Mouse (Mus musculus) limb, embryonic 14.5 days (tissue): ENCODE measurements around the gene Ccdc63. TPM values are rescaled to one million over a fixed set of nuclear protein-coding genes. Genes with fewer than 3 reads are reported as not detected.
A peak's percentile ranks its signal among the peaks of the same experiment; 100 is the strongest.

Experiments
- ATAC-seq: fragments of 200-750 bp; cut with Nextera tagmentation; 2 replicates; pipeline ENCODE4 v1.8.0; 2017; ENCODE audit warnings: low read depth, moderate number of reproducible peaks, moderate TSS enrichment; ENCODE audit not compliant: low FRiP score
- DNase-seq: peaks from one replicate; pipeline ENCODE4 v3.0.0-alpha.2; 2015; ENCODE audit warnings: low spot score
- H3K27ac ChIP-seq: fragments of 300-500 bp; sonication (generic); replicated peaks from 2 replicates; pipeline ENCODE4 v1.5.1; 2014; ENCODE audit warnings: low read depth, mild to moderate bottlenecking, low read length, moderate library complexity, mixed read lengths
- H3K27me3 ChIP-seq: fragments of 300-500 bp; sonication (generic); 2 replicates; pipeline ENCODE4 v1.6.1; 2014; ENCODE audit warnings: low read length, mixed read lengths; ENCODE audit not compliant: control insufficient read depth, insufficient read depth
- H3K36me3 ChIP-seq: fragments of 300-500 bp; sonication (generic); 2 replicates; pipeline ENCODE4 v1.6.1; 2014; ENCODE audit warnings: mild to moderate bottlenecking, low read length, moderate library complexity, mixed read lengths; ENCODE audit not compliant: control insufficient read depth, insufficient read depth
- H3K4me1 ChIP-seq: fragments of 300-500 bp; sonication (generic); 2 replicates; pipeline ENCODE4 v1.6.1; 2014; ENCODE audit warnings: antibody characterized with exemption, low read length, mixed read lengths; ENCODE audit not compliant: control insufficient read depth, insufficient read depth
- H3K4me2 ChIP-seq: fragments of 300-500 bp; sonication (generic); replicated peaks from 2 replicates; pipeline ENCODE4 v1.6.1; 2014; ENCODE audit warnings: low read depth, mild to moderate bottlenecking, low read length, moderate library complexity; ENCODE audit not compliant: severe bottlenecking
- H3K4me3 ChIP-seq: fragments of 300-500 bp; sonication (generic); replicated peaks from 2 replicates; pipeline ENCODE4 v1.5.1; 2014; ENCODE audit warnings: low read length
- H3K9ac ChIP-seq: fragments of 300-500 bp; sonication (generic); 2 replicates; pipeline ENCODE4 v1.6.1; 2014; ENCODE audit warnings: mild to moderate bottlenecking, low read depth, low read length, moderate library complexity; ENCODE audit not compliant: severe bottlenecking
- H3K9me3 ChIP-seq: fragments of 300-500 bp; sonication (generic); 2 replicates; pipeline ENCODE4 v1.6.1; 2016; ENCODE audit warnings: low read length; ENCODE audit not compliant: control insufficient read depth
- POLR2A ChIP-seq: fragments of 200-500 bp; IDR thresholded peaks from 2 replicates; pipeline ENCODE4 v1.8.0; 2012; ENCODE audit warnings: inconsistent platforms, mild to moderate bottlenecking, moderate library complexity, borderline replicate concordance; ENCODE audit not compliant: insufficient read depth, insufficient read length; ENCODE audit errors: extremely low read depth
- WGBS: fragments of 180-500 bp; shearing (Covaris S2); extraction: QIAGEN DNeasy Blood & Tissue Kit; methylation state at CpG from one replicate; pipeline ENCODE4 v1.1.7; 2014; 5-methylcytosine and 5-hydroxymethylcytosine counted together
- polyA plus RNA-seq, 2 experiments: library from polyadenylated mRNA; depleted of rRNA in 1 of 2; stranded (reverse) in 1 of 2; unstranded in 1 of 2; fragments of >200 nt; fragmentation: Nextera tagmentation in 1 of 2; extraction: Ambion mirVana in 1 of 2; gene quantifications; 2 replicates each; pipeline versions ENCODE4 v1.2.1 to v1.2.3; 2012 to 2014

Ccdc63 gene
- polyA plus RNA-seq, 2 experiments, result 0.21 TPM; not detected in 1

DNA sequence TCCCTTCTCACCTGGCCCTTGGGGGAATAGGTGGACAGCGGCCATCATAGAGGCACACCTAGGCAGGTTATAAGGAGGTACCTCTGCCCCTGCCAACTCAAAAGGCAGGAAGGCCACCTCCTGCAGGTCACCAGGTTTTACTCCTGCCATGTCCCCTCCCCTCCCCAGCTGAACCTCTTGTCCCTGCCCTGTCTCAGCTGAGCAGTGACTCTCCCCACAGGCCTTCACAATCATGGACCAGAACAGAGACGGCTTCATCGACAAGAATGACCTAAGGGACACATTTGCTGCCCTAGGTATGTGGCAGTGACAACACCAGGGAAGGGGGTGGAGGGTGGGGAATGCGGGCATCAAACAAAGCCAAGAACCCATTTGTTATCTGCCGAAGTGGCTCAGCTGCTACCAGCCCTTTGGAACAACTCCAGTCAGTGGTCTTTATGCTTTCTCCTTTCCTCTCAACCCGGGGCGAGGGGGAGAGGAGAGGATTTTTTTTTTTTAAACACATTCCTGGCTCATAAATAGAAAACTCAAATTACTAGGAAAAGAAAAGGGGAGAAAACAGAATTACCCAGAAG lies 38.1 kb downstream of the Ccdc63 start:
- Histone ChIP-seq H3K4me2 (0 out of 2 replicates have a peak overlapping the region, but pooled peaks have one; percentile 24), H3K36me3 (no peaks in the 10 kb centered on the region), H3K4me1 (peaks cover 4% of the 10 kb centered on the region; the same call in 1 of the 2 replicates), H3K9ac (no peak overlapping the region), H3K27me3 (peaks cover 5% of the 10 kb centered on the region; the same call in 1 of the 2 replicates), H3K4me3 (no peak overlapping the region), H3K27ac (no peak overlapping the region), H3K9me3 (no peaks in the 10 kb centered on the region)
- no peak for ATAC-seq
- TF ChIP-seq POLR2A, result no peak
- WGBS, result 25% methylated on average over 7 of the region's 7 CpGs
- DNase-seq, result no peak

- no peaks in the 10 kb centered on the region for H3K27me3 ChIP-seq
- no peak for TF ChIP-seq POLR2A
- 81% methylated on average over 10 of the region's 10 CpGs for WGBS
- H3K4me3 ChIP-seq, result no peak overlapping the region
- H3K4me1 ChIP-seq, result no peaks in the 10 kb centered on the region
- no peak for ATAC-seq
- no peak for DNase-seq
- H3K9me3 ChIP-seq, result no peaks in the 10 kb centered on the region
- no peak overlapping the region for H3K4me2 ChIP-seq
- no peak overlapping the region for H3K27ac ChIP-seq
- no peak overlapping the region for H3K9ac ChIP-seq
- H3K36me3 ChIP-seq, result no peaks in the 10 kb centered on the region
These were observed 46.2 kb downstream of the Ccdc63 start for GRCm38 (mm10) chr5:122094439-122094838.

DNA sequence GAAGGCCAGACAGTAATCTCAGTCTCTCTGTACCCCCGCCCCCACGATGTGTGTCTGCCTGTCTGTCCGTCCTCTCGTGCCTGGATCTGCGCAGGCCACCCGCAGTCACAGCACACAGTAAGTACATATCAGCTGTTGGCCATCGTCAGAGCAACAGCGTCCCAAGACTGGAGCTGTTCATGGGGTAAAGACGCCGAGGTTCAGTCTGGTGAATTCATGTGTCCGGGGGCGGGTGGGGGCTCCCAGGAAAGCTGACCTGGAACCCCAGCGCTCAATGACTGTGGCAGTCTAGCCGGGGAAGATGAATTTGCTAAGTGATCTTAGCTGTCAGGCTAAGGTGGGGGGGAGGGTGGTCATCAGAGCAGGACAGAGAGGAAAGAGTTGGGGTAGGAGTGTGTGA lies 46.9 kb downstream of the Ccdc63 start:
- ATAC-seq, result no peak
- no peak overlapping the region for H3K4me2 ChIP-seq
- no peak for TF ChIP-seq POLR2A

DNA sequence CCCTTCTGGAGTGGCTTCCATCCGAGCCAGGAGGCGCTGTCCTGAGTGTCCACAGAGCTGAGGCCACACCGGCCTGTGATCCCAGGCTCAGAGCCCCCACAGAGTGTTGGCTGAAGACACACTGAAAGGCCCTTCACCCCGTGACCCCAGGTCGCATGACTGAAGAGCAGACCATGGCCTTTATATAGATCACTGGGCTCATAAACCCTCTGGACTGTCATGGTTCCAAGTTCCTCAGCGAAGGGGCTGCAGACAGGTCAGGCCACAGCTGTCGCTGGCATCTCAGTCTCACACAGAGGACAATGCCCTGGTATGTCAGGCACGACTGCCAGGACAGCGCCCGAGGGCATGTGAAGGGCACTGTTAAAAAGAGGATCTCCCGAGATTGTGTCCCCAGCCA lies 47.8 kb downstream of the Ccdc63 start:
- no peaks in the 10 kb centered on the region for H3K27me3 ChIP-seq
- WGBS, result 62% methylated on average over 11 of the region's 11 CpGs
- no peak overlapping the region for H3K27ac ChIP-seq
- no peak for TF ChIP-seq POLR2A
- H3K9ac ChIP-seq, result no peak overlapping the region
- no peak overlapping the region for H3K4me3 ChIP-seq
- no peaks in the 10 kb centered on the region for H3K4me1 ChIP-seq
- no peaks in the 10 kb centered on the region for H3K36me3 ChIP-seq
- H3K4me2 ChIP-seq, result no peak overlapping the region
- no peak for DNase-seq
- H3K9me3 ChIP-seq, result no peaks in the 10 kb centered on the region
- ATAC-seq, result no peak

More for the DNA sequence above, 46.9 kb downstream of the Ccdc63 start:
- 84% methylated on average over 14 of the region's 14 CpGs for WGBS
- Histone ChIP-seq H3K4me1 (no peaks in the 10 kb centered on the region), H3K4me3 (no peak overlapping the region), H3K36me3 (no peaks in the 10 kb centered on the region), H3K27ac (no peak overlapping the region), H3K9me3 (no peaks in the 10 kb centered on the region), H3K9ac (no peak overlapping the region), H3K27me3 (no peaks in the 10 kb centered on the region)
- DNase-seq, result no peak

DNA sequence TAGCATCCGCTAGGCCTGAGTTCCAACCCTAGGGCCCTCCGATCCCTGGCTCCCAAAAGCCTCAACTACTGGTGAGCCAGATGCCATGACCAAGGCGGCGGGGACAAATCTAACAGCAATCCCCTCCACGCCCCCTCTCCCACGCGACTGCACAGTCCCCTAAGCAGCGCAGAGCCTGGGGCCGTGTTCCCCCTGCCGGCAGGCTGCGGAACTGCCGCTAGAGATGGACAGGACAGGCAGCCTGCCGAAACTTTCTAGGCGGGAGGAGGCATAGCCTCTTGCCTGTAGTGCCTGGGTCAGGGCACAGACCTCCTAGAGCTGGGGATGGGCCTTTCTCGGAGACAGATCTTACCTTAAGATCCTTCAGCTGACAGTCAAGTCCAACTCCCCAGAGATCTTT lies 49.6 kb downstream of the Ccdc63 start:
- Histone ChIP-seq H3K4me2 (no peak overlapping the region), H3K9me3 (no peaks in the 10 kb centered on the region), H3K4me3 (no peak overlapping the region), H3K27me3 (no peaks in the 10 kb centered on the region), H3K27ac (no peak overlapping the region), H3K9ac (no peak overlapping the region), H3K4me1 (no peaks in the 10 kb centered on the region), H3K36me3 (no peaks in the 10 kb centered on the region)
- DNase-seq (peak; percentile 56), ATAC-seq (peak; percentile 35; the same call in 1 of the 2 replicates)
- WGBS, result 17% methylated on average over 15 of the region's 15 CpGs
- no peak for TF ChIP-seq POLR2A
